Mouse (Mus musculus): Measurements from ENCODE around the gene Ube2d1. TPM values are rescaled to one million over a fixed set of nuclear protein-coding genes. Genes with fewer than 3 reads are reported as not detected.
A peak's percentile ranks its signal among the peaks of the same experiment; 100 is the strongest.

Ube2d1 gene
- polyA plus RNA-seq, 1 experiment from 2014 or later = 65.2 TPM

DNA sequence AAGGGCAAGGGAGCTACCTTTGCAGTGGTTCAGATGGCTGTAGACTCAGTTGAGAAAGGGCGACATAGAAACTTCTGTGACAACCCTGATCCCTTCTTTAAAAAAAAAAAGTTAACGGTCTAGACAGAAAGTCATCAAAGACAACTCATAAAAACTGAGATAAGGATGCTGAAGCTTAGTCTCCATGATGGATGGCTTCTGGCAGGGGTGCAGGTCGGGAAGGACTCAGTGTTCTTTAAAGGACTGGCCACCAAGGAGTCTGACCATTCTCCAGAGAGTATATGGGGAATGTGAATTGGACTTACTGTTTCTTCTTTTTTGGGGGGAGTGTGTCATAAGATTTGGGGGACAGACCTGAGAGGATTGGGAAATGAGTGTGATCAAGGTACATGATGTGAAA is 29.5 kb upstream of the Ube2d1 start:
- no peaks in the 10 kb centered on the region for H3K9me3 ChIP-seq
- WGBS = 79% methylated on average over 3 of the region's 3 CpGs
- H3K4me3 ChIP-seq = no peak overlapping the region
- no peaks in the 10 kb centered on the region for H3K36me3 ChIP-seq
- no peaks in the 10 kb centered on the region for H3K4me1 ChIP-seq
- DNase-seq (ENCODE audit: low spot score) = no peak
- H3K27me3 ChIP-seq (ENCODE audit: insufficient read depth, poor library complexity, severe bottlenecking) = no peaks in the 10 kb centered on the region
- no peak overlapping the region for H3K27ac ChIP-seq

DNA sequence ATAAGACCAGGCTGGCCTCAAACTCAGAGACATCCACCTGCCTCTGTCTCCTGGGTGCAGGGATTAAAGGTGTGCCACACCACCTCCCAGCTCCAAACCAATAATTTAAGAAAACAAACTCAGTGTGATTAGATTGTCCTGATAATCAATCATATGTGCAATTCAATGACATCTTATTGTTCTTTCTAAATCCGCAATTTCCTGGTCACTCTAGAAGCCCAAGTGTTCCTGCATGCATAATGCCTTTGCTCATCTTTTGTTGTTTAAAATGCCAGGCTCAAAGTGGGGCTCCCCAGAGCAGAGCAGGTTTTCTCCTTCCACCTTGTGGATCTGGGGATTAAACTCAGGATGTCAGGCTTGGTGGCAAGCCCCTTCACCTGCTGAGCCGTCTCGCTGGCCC is 25.2 kb upstream of the Ube2d1 start:
- Histone ChIP-seq H3K36me3 (no peaks in the 10 kb centered on the region), H3K27me3 (ENCODE audit: insufficient read depth, poor library complexity, severe bottlenecking) (no peaks in the 10 kb centered on the region), H3K27ac (no peak overlapping the region), H3K4me3 (no peak overlapping the region), H3K9me3 (no peaks in the 10 kb centered on the region), H3K4me1 (0 out of 2 replicates have a peak, but pooled peaks cover 3% of the 10 kb centered on the region)
- 63% methylated on average over 3 of the region's 3 CpGs for WGBS
- DNase-seq (ENCODE audit: low spot score) = no peak

DNA sequence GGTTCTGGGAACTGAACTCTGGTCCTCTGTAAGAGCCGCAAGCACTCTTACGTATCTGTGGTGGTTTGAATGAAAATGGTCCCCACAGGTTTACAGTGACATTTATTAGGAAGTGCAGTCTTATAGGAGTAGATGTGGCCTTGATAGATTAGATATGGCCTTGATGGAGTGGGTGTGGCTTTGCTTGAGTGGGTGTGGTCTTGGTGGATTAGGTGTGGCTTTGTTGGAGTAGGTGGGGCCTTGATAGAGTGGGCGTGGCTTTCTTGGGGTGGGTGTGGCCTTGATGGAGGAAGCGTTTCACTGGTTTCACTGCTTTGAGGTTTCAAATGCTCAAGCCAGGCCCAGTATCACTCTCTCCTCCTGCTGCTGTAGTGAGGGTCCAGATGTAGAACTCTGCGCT is 23.1 kb upstream of the Ube2d1 start:
- H3K4me1 ChIP-seq = 0 out of 2 replicates have a peak, but pooled peaks cover 3% of the 10 kb centered on the region
- H3K4me3 ChIP-seq = no peak overlapping the region
- peak; percentile 66 for DNase-seq (ENCODE audit: low spot score)
- no peaks in the 10 kb centered on the region for H3K36me3 ChIP-seq
- H3K27ac ChIP-seq = no peak overlapping the region
- no peaks in the 10 kb centered on the region for H3K9me3 ChIP-seq
- no peaks in the 10 kb centered on the region for H3K27me3 ChIP-seq (ENCODE audit: insufficient read depth, poor library complexity, severe bottlenecking)
- 89% methylated on average over 5 of the region's 5 CpGs for WGBS

DNA sequence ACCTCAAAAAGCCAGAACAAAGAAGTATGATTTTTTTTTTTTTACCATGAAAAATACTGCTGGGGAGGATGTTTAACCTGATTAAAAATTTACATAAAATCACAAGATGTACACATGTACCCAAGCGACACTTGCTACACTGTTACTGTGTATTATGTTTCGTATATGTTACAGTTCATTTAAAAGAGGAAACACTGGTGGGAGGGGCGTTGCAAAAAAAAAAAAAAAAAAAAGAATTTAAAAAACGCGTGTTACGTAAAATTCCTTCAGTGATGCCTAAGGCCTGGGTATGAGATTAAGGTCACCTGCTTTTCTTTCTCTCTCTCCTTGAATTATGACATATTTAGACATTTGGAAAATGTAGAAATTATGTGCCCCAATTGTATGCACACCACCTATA is 21.7 kb upstream of the Ube2d1 start:
- Histone ChIP-seq H3K27me3 (ENCODE audit: insufficient read depth, poor library complexity, severe bottlenecking) (no peaks in the 10 kb centered on the region), H3K4me1 (0 out of 2 replicates have a peak, but pooled peaks cover 3% of the 10 kb centered on the region), H3K36me3 (no peaks in the 10 kb centered on the region), H3K9me3 (no peaks in the 10 kb centered on the region), H3K27ac (no peak overlapping the region), H3K4me3 (no peak overlapping the region)
- DNase-seq (ENCODE audit: low spot score) = no peak
- 56% methylated on average over 6 of the region's 6 CpGs for WGBS

DNA sequence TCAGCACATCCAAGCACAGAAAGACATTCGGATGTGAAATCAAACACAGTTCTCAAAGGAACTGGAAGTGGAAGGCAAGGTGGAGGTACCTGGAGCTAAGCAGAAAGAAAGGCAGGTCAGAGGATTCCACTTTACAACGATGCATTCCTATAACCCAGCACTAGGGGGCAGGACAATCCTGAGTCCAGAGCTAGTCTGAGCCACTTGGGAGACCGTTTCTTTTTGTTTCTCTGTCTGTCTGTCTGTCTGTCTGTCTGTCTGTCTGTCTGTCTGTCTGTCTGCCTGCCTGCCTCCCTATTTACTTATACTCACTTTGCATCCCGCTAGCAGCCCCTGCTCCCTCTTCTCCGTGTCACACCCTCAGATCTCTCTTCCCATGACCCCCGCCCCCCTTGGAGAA is 21.1 kb upstream of the Ube2d1 start:
- Histone ChIP-seq H3K36me3 (no peaks in the 10 kb centered on the region), H3K27me3 (ENCODE audit: insufficient read depth, poor library complexity, severe bottlenecking) (no peaks in the 10 kb centered on the region), H3K27ac (no peak overlapping the region), H3K4me3 (peak overlapping the region; percentile 45), H3K9me3 (no peaks in the 10 kb centered on the region), H3K4me1 (0 out of 2 replicates have a peak, but pooled peaks cover 3% of the 10 kb centered on the region)
- 13% methylated on average over 6 of the region's 6 CpGs for WGBS
- DNase-seq (ENCODE audit: low spot score) = peak; percentile 73

DNA sequence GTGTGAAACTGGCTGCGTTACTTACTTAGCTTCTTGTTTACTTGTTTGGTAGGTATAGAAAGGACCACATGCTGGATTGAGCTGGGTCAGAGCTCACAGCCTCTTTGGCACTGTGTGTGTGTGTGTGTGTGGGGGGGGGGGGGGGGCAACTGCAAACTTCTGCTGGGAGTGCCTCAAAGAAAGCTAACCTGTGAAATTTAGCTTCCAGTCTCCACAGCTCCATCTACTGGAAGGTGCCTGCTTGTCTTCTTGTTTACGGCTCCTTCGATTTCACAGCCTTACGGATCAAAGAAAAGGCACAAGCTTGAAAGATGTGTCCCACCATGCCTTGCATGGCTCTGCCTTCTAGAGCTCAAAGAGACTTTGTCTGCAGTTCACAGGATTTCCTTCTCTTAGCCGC is 17.4 kb upstream of the Ube2d1 start:
- DNase-seq (ENCODE audit: low spot score) = peak; percentile 58
- Histone ChIP-seq H3K27ac (no peak overlapping the region), H3K4me1 (0 out of 2 replicates have a peak, but pooled peaks cover 3% of the 10 kb centered on the region), H3K4me3 (0 out of 2 replicates have a peak overlapping the region, but pooled peaks have one; percentile 23), H3K36me3 (no peaks in the 10 kb centered on the region), H3K9me3 (no peaks in the 10 kb centered on the region), H3K27me3 (ENCODE audit: insufficient read depth, poor library complexity, severe bottlenecking) (no peaks in the 10 kb centered on the region)
- WGBS = 29% methylated on average over 5 of the region's 5 CpGs

DNA sequence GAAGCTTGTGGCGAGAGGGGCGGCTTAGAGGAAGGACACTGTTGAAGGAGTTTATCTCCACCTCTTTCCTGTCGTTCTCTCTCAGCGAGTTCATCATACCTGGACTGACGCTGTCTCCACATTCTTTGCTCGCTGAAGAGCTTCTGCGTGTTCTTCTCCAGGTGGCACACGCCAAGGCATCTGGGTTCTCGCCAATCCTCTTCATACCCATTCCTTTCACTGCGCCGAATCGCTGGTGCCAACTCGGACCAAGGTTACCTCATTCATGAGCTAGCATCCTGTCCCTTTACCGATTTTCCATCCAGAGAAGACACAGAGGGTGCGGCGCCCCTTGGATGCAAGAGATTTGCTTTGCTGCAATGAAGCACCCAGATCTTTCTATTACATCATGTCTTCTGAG is 15.1 kb upstream of the Ube2d1 start:
- Histone ChIP-seq H3K27me3 (ENCODE audit: insufficient read depth, poor library complexity, severe bottlenecking) (no peaks in the 10 kb centered on the region), H3K9me3 (no peaks in the 10 kb centered on the region), H3K36me3 (no peaks in the 10 kb centered on the region), H3K27ac (no peak overlapping the region), H3K4me3 (no peak overlapping the region), H3K4me1 (no peaks in the 10 kb centered on the region)
- WGBS = 75% methylated on average over 16 of the region's 16 CpGs
- DNase-seq (ENCODE audit: low spot score) = peak; percentile 51

DNA sequence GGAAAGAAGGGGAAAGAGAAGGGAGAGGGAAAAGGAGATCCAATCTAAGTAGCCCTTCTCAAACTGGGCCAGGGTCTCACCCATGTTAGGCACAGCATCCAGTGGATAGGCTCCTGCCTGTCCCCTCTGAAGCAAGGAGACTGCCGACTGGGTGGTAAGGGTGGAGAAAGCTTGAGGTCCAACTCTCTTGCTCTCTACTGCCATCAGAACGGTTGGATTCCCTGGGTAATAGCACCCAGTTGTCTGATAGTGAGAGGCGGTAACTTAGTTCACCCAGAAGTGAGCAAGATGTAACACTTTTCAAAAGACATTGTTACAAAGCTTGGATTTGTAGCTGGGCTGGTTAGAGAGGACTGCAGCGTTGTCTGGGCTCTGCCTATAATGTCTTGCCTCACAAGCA is 8.2 kb upstream of the Ube2d1 start:
- peaks cover 16% of the 10 kb centered on the region for H3K4me1 ChIP-seq
- H3K27ac ChIP-seq = no peak overlapping the region
- H3K27me3 ChIP-seq (ENCODE audit: insufficient read depth, poor library complexity, severe bottlenecking) = no peaks in the 10 kb centered on the region
- no peak overlapping the region for H3K4me3 ChIP-seq
- no peaks in the 10 kb centered on the region for H3K9me3 ChIP-seq
- DNase-seq (ENCODE audit: low spot score) = peak; percentile 35
- WGBS = 46% methylated on average over 4 of the region's 4 CpGs
- no peaks in the 10 kb centered on the region for H3K36me3 ChIP-seq

DNA sequence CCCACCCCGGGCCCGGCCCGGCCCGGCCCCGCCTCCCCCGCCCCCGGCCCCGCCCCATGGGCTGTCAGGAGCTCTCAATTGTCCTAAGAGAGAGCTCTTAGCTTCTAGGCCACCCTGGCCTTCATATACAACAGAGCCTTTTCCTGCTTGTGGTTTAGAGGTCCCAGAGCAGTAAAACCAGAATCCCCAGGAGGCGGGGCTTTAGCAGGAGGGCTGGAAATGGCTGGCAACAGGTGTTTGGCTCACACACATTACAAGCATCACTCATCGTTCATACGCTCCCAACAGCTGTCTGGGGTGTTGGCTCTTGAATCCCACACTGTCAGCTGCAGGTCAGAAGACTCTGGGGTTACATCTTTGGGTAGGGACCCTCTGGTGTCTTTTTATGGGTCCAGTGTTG is 7.2 kb upstream of the Ube2d1 start:
- H3K4me1 ChIP-seq = peaks cover 16% of the 10 kb centered on the region
- H3K4me3 ChIP-seq = peak overlapping the region; percentile 36; the same call in 1 of the 2 replicates
- peak; percentile 70 for DNase-seq (ENCODE audit: low spot score)
- no peaks in the 10 kb centered on the region for H3K9me3 ChIP-seq
- no peak overlapping the region for H3K27ac ChIP-seq
- WGBS = 13% methylated on average over 11 of the region's 11 CpGs
- H3K27me3 ChIP-seq (ENCODE audit: insufficient read depth, poor library complexity, severe bottlenecking) = no peaks in the 10 kb centered on the region
- H3K36me3 ChIP-seq = no peaks in the 10 kb centered on the region

DNA sequence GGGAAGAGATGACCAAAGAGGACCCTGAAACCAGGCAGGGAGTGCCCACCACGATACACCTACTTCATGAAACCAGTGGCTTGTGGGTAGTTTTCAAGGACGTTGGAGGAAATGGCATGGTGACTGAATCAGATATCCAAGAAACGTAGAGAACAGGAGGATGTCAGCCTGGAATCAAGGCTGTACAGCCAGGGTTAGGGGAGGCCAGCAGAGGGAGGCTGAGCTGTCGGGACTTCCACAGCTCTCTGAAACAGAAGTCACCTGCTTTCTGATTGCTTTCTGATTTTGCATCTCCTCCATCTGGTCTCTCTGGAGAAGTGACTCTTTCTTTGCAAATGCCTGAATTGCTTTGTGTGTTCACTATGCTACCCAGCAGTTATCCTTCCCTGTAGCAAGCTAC is 6.7 kb upstream of the Ube2d1 start:
- peak overlapping the region; percentile 36; the same call in 1 of the 2 replicates for H3K4me3 ChIP-seq
- H3K36me3 ChIP-seq = no peaks in the 10 kb centered on the region
- no peak for DNase-seq (ENCODE audit: low spot score)
- WGBS = 15% methylated on average over 4 of the region's 4 CpGs
- peaks cover 16% of the 10 kb centered on the region for H3K4me1 ChIP-seq
- H3K27me3 ChIP-seq (ENCODE audit: insufficient read depth, poor library complexity, severe bottlenecking) = peaks cover 4% of the 10 kb centered on the region; the same call in 1 of the 2 replicates
- no peak overlapping the region for H3K27ac ChIP-seq
- no peaks in the 10 kb centered on the region for H3K9me3 ChIP-seq

DNA sequence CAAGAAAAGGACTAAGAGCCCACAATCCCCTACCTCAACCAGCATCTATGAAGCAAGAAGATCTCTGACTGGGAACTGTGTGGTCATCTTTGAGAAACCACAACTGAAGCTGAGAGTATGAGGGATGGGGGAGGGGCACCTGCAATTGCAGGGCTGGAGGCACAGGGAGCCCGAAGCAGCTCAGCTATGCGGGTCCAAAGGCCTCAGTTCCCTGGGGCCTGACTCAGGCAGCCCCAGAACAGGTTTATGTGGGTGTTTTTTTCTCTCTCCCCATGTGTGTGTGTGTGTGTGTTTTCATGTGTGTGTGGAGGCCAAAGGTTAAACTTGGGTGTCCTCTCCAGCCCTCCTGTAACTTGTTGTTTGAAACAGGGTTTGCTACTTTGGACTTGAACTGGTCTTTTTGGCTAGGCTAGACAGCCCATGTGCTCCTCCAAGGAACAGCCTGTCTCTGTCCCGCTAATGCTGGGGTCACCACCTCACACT is 6.2 kb upstream of the Ube2d1 start:
- Histone ChIP-seq H3K27ac (no peak overlapping the region), H3K36me3 (no peaks in the 10 kb centered on the region), H3K4me3 (no peak overlapping the region), H3K9me3 (no peaks in the 10 kb centered on the region), H3K4me1 (peaks cover 16% of the 10 kb centered on the region), H3K27me3 (ENCODE audit: insufficient read depth, poor library complexity, severe bottlenecking) (peaks cover 9% of the 10 kb centered on the region; the same call in 1 of the 2 replicates)
- WGBS = 23% methylated on average over 3 of the region's 3 CpGs
- DNase-seq (ENCODE audit: low spot score) = peak; percentile 72

DNA sequence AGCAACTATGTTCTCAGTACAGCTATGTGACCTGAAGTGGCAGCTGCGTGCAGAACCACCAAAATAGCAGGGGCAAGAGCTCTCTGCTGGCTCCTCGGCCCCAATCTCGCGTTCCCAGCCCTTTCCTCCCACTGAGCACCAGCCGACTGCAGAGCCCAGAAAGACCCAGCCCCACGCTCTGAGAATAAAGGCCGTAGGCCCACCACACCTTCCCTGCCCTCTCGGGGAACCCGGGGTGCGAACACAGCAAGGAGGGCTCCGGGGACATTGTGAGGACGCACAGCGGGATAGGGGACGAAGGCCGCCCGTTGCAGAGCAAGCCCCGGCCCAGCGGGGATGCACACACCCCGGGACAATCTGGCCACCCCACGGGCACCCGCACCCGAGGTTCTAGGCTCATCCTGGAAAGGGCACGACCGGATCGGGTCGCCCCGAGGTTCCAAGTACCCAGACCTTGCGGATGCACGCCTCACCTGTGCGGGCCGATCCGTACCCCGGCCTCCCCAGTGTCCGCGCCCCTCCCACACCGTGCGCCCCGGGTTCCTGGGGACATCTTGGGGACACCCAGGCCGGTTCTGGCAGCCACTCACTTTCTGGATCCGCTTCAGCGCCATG is 444 bp downstream of the Ube2d1 start:
- H3K9me3 ChIP-seq = no peaks in the 10 kb centered on the region
- H3K27me3 ChIP-seq (ENCODE audit: insufficient read depth, poor library complexity, severe bottlenecking) = peaks cover 13% of the 10 kb centered on the region; the same call in 1 of the 2 replicates
- H3K36me3 ChIP-seq = no peaks in the 10 kb centered on the region
- peak overlapping the region; percentile 95 for H3K27ac ChIP-seq
- peak; percentile 86 for DNase-seq (ENCODE audit: low spot score)
- H3K4me1 ChIP-seq = peaks cover 9% of the 10 kb centered on the region; the same call in 1 of the 2 replicates
- WGBS = under 1% methylated on average over 41 of the region's 41 CpGs
- H3K4me3 ChIP-seq = peak overlapping the region; percentile 97

DNA sequence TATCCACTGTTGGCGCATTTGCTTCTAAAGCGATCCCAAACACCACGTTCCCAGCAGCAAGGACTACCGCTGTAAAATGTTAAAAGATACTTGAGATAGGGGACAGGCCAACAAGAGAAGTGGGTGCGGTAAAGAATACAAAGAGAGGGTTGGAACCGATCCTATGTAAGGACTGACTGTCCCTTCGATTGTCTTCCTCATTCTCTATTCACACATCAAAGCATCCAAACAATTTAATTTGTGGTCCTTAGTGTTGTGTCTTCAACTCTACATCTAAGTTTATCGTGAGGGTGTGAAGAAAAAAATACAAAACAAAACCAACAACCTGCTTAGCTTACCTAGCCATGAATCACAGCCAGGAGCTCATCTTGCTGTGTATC is 941 bp downstream of the Ube2d1 start:
- WGBS = 21% methylated on average over 8 of the region's 8 CpGs
- peaks cover 13% of the 10 kb centered on the region; the same call in 1 of the 2 replicates for H3K27me3 ChIP-seq (ENCODE audit: insufficient read depth, poor library complexity, severe bottlenecking)
- peak; percentile 25 for DNase-seq (ENCODE audit: low spot score)
- H3K27ac ChIP-seq = peak overlapping the region; percentile 95
- H3K4me3 ChIP-seq = peak overlapping the region; percentile 97
- H3K9me3 ChIP-seq = no peaks in the 10 kb centered on the region
- H3K36me3 ChIP-seq = no peaks in the 10 kb centered on the region
- H3K4me1 ChIP-seq = peaks cover 9% of the 10 kb centered on the region; the same call in 1 of the 2 replicates

All from heart, embryonic 10.5 days (tissue).